Comparison of ENCODE assay signal across 8 mouse cellular contexts in the genomic region with DNA sequence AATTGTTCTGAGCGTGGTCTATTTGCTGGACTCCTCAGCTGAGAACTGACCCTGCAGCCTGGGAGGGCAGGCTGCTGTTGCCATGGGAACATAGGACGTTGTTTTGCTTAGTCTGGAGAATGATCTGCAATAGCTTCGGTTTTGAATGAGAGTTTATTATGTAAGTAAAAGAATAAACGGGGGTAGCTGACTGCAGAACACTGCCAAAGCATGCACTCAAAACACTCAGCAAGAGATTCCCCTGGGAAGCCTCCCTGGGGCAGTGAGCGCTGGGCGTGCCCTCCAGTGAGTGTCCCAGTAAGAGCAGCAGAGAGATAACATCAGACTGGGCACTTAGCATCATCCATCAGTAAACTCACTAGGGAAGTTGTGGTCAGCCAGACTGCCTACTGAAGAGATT.
DNase-seq lines count a peak whose midpoint lies in the region; ATAC-seq lines count a peak whose summit lies in the region.
"Had no signal": no experiment of that assay in that cellular context is flagged by ENCODE, and none has a peak within 500 bp of the region (broad histone marks: within the 10 kb centered on the region; RNA-seq: fewer than 3 reads in every experiment).

No protein-coding gene starts in this region.

- 9% methylated on average over 6 of the region's 6 CpGs for WGBS in forebrain, embryonic 16.5 days
- WGBS in midbrain, embryonic 16.5 days, result 2% methylated on average over 6 of the region's 6 CpGs

- no peaks in the 10 kb centered on the region for H3K36me3 ChIP-seq in forebrain, embryonic 16.5 days (ENCODE audit: control insufficient read depth, insufficient read depth)
- no peaks in the 10 kb centered on the region for H3K36me3 ChIP-seq in midbrain, embryonic 16.5 days (ENCODE audit: control insufficient read depth, insufficient read depth, low read length)
- H3K36me3 ChIP-seq: limb, embryonic 13.5 days had no signal

- H3K4me3 ChIP-seq in forebrain, embryonic 16.5 days (replicated peaks; ENCODE audit: low read length), result no peak overlapping the region
- H3K4me3 ChIP-seq in midbrain, embryonic 16.5 days (ENCODE audit: low read depth, low read length), result no peak overlapping the region
- H3K4me3 ChIP-seq: limb, embryonic 13.5 days had no signal

- H3K9me3 ChIP-seq in forebrain, embryonic 16.5 days (ENCODE audit: control insufficient read depth, low read length), result no peaks in the 10 kb centered on the region
- H3K9me3 ChIP-seq in midbrain, embryonic 16.5 days (replicated peaks; ENCODE audit: control insufficient read depth, low read length, poor library complexity, severe bottlenecking), result no peaks in the 10 kb centered on the region
- H3K9me3 ChIP-seq: limb, embryonic 13.5 days had no signal

- no peak overlapping the region for H3K27ac ChIP-seq in forebrain, embryonic 16.5 days (ENCODE audit: low read length)
- H3K27ac ChIP-seq in midbrain, embryonic 16.5 days (ENCODE audit: low read length), result peak overlapping the region; percentile 57
- H3K27ac ChIP-seq: limb, embryonic 13.5 days had no signal

- peak; percentile 51 for ATAC-seq in forebrain, embryonic 16.5 days
- ATAC-seq in midbrain, embryonic 16.5 days, result peak; percentile 44; the same call in 1 of the 2 replicates

- H3K27me3 ChIP-seq in forebrain, embryonic 16.5 days (replicated peaks; ENCODE audit: control insufficient read depth, insufficient read depth, low read length), result no peaks in the 10 kb centered on the region
- H3K27me3 ChIP-seq in midbrain, embryonic 16.5 days (ENCODE audit: control insufficient read depth, insufficient read depth, low read depth, low read length), result no peaks in the 10 kb centered on the region
- H3K27me3 ChIP-seq: limb, embryonic 13.5 days had no signal

- peaks cover 10% of the 10 kb centered on the region for H3K4me1 ChIP-seq in forebrain, embryonic 16.5 days (replicated peaks; ENCODE audit: control insufficient read depth, insufficient read depth, low read length)
- H3K4me1 ChIP-seq in midbrain, embryonic 16.5 days (ENCODE audit: control insufficient read depth, insufficient read depth, low read length), result peaks cover 20% of the 10 kb centered on the region

- DNase-seq in right cerebral cortex, postnatal 25 days, result peak; percentile 14
- no peak for DNase-seq in right cerebral cortex, postnatal 36 days (ENCODE audit: low spot score in 2 of 2)
- peak; percentile 52 for DNase-seq in kidney, adult 9 months
- DNase-seq in spleen, postnatal 14 days (ENCODE audit: low spot score in 2 of 2), result no peak
- no peak for DNase-seq in B cell, adult 2 months

- no peak overlapping the region for H3K9ac ChIP-seq in forebrain, embryonic 16.5 days (replicated peaks; ENCODE audit: low read depth, low read length)
- 0 out of 2 replicates have a peak overlapping the region, but pooled peaks have one; percentile 22 for H3K9ac ChIP-seq in midbrain, embryonic 16.5 days (ENCODE audit: low read depth, low read length)
- H3K9ac ChIP-seq: limb, embryonic 13.5 days had no signal

- H3K4me2 ChIP-seq in forebrain, embryonic 16.5 days (ENCODE audit: low read length), result no peak overlapping the region; the same call in 1 of the 2 replicates
- H3K4me2 ChIP-seq in midbrain, embryonic 16.5 days (ENCODE audit: low read length), result peak overlapping the region; percentile 17
- H3K4me2 ChIP-seq: limb, embryonic 13.5 days had no signal

Comparison
In these comparisons a context has a peak if more than half of its experiments do, and no peak if none do; other contexts are left out.
1. DNase-seq: peak in right cerebral cortex, postnatal 25 days (single experiment) and kidney, adult 9 months (single experiment); none in right cerebral cortex, postnatal 36 days (0 of 2), spleen, postnatal 14 days (0 of 2) and B cell, adult 2 months (0 of 2).